Mouse (Mus musculus): ENCODE data around the gene Carm1. TPM values are rescaled to one million over a fixed set of nuclear protein-coding genes. Genes with fewer than 3 reads are reported as not detected.

Carm1 gene
- 42.2 and 46.7 TPM in 2 replicates for total RNA-seq (2012; rRNA removed)
- 19.1 and 21.5 TPM in 2 replicates for total RNA-seq (2014; rRNA removed)
- polyA plus RNA-seq (2012; ENCODE audit: insufficient read length, low read depth): 98.5 and 111 TPM in 2 replicates

DNA sequence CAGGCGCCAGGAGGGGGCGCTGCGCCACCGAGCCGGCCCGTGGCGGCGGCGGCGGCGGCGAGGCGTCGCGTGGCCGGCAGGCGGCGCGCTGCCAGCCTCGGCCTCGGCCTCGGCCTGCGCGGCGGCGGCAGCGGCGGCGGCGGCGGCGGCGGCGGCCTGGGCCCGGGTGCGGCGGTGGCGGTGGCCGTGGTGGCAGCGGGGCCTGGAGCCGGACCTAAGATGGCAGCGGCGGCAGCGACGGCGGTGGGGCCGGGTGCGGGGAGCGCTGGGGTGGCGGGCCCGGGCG lies at the start of gene Carm1:
Gene Carm1 (plus strand): TSS at position 106 of the 286 bp plus-strand sequence.
- no peak for DNase-seq (ENCODE audit: extremely low read depth)
- TF ChIP-seq NRF1 (IDR thresholded peaks at IDR 0.05; ENCODE audit: low read depth, low read length) (no peak), JUND (conservative IDR thresholded peaks at IDR 0.05; ENCODE audit: low read depth, low read length) (no peak), MAFK (IDR thresholded peaks at IDR 0.05; ENCODE audit: insufficient replicate concordance, low read length) (no peak), MAX (IDR thresholded peaks at IDR 0.05; ENCODE audit: low read length) (no peak), CHD1 (IDR thresholded peaks at IDR 0.05; ENCODE audit: low read depth, low read length) (no peak), UBTF (IDR thresholded peaks at IDR 0.05; ENCODE audit: low read depth, low read length) (no peak; the same call in 1 of the 2 replicates), SMC3 (IDR thresholded peaks at IDR 0.05; ENCODE audit: low read depth, low read length) (peak; percentile 32; the same call in 1 of the 2 replicates), POLR2AphosphoS2 (IDR thresholded peaks at IDR 0.05; ENCODE audit: low read depth, low read length) (no peak), SIN3A (IDR thresholded peaks at IDR 0.05; ENCODE audit: low read length) (no peak), NELFE (IDR thresholded peaks at IDR 0.05; ENCODE audit: low read depth, low read length) (no peak), GABPA (IDR thresholded peaks at IDR 0.05; ENCODE audit: insufficient replicate concordance, low read depth, low read length) (no peak), ZNF384 (IDR thresholded peaks at IDR 0.05; ENCODE audit: low read depth, low read length) (no peak), TCF12 (IDR thresholded peaks at IDR 0.05; ENCODE audit: low read depth, low read length) (no peak; the same call in 1 of the 2 replicates), ZC3H11A (IDR thresholded peaks at IDR 0.05; ENCODE audit: low read depth, low read length) (no peak), IRF4 (IDR thresholded peaks at IDR 0.05; ENCODE audit: low read depth, low read length) (no peak), HCFC1 (IDR thresholded peaks at IDR 0.05; ENCODE audit: low read depth, low read length) (no peak), PAX5 (IDR thresholded peaks at IDR 0.05; ENCODE audit: low read length) (no peak), KAT2A (IDR thresholded peaks at IDR 0.05; ENCODE audit: insufficient replicate concordance, low read length) (no peak), JUN (IDR thresholded peaks at IDR 0.05; ENCODE audit: insufficient read depth, low read depth, low read length) (no peak), CTCF (conservative IDR thresholded peaks at IDR 0.05 in 1 of 2, IDR thresholded peaks at IDR 0.05 in 1 of 2; ENCODE audit: low read depth in 2 of 2, low read length in 2 of 2) (peak in 1 of 2 experiments; percentile 90; a peak in 1 of 4 replicates), CHD2 (IDR thresholded peaks at IDR 0.05; ENCODE audit: low read length) (no peak), TBP (conservative IDR thresholded peaks at IDR 0.05; ENCODE audit: low read depth, low read length) (no peak), MYC (IDR thresholded peaks at IDR 0.05; ENCODE audit: low read depth, low read length) (no peak), RAD21 (IDR thresholded peaks at IDR 0.05; ENCODE audit: low read depth, low read length) (peak; percentile 18), ETS1 (conservative IDR thresholded peaks at IDR 0.05; ENCODE audit: low read depth, low read length) (no peak)
- Histone ChIP-seq H3K36me3 (replicated peaks in 1 of 2; ENCODE audit: control insufficient read depth in 1 of 2, insufficient read depth in 1 of 2, low read length in 1 of 2) (peaks cover 8 to 29% of the 10 kb centered on the region in 2 experiments), H3K9me3 (replicated peaks; ENCODE audit: low read length) (no peaks in the 10 kb centered on the region), H3K27ac (ENCODE audit: insufficient read depth, low read depth) (peak within 1 kb of the TSS; percentile 68), H3K79me2 (replicated peaks; ENCODE audit: control insufficient read depth, extremely low read depth, insufficient read depth, poor library complexity, severe bottlenecking) (peaks cover 25% of the 10 kb centered on the region), H3K9ac (ENCODE audit: insufficient read depth, low read depth) (peak within 1 kb of the TSS; percentile 90), H3K27me3 (replicated peaks) (no peaks in the 10 kb centered on the region), H3K4me3 (replicated peaks in 1 of 3; ENCODE audit: low read depth in 2 of 3, low read length in 2 of 3, poor library complexity in 1 of 3) (peak within 1 kb of the TSS; percentile 83 to 96 (median 87)), H3K4me2 (ENCODE audit: insufficient read depth, low read depth, poor library complexity, severe bottlenecking) (peak within 1 kb of the TSS; percentile 82), H3K4me1 (ENCODE audit: control insufficient read depth in 1 of 2, insufficient read depth in 2 of 2) (peaks cover 5 to 32% of the 10 kb centered on the region in 2 experiments; a peak in 3 of 4 replicates)
- dilution Hi-C loops (cut with MboI; ENCODE audit: extremely low pct_ligation_motif_present, extremely low pct_unique_long_range_greater_than_20kb, low sequenced_read_pairs) (no loop called here), in situ Hi-C loops (cut with MboI; ENCODE audit: low pct_ligation_motif_present, low pct_unique_long_range_greater_than_20kb, low sequenced_read_pairs) (loop anchor here (5.0 kb wide), 1 partner anchor 46 kb away; the partner anchor contains the start of genes Timm29 and Yipf2)
